Mouse (Mus musculus): ENCODE measurements around the gene Gucd1.

DNA sequence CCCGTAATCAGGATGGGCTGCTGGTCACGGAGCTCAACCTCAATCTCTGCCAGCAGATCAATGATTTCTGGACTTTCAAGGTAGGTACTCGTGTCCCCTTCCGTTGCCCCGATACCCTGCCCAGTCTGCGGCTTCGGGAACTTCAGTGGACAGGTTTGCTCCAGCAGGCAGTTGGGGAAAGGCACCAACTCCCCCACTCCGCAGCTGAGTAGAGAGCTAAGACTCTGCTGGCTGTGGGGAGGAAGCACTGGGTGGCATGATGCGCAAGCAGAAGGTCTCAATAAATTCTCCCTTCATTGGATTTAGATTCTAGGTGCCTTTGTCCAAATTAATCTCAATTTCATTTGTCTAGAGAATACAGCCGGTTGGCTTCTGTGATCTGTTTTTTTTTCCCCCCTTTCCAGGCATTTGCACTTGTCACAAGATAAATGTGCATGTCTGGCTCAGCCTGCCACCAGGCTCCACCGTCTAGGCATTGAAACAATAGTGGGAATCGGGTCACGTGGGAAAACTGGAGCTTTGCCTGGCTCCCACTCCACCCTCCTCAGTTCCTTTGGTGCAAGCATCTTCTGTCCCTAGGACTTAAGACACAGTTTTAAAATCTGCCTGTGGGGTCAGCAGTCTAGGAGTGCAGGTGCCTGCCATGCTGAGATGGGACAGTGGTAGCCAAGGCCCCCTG is 79.5 kb downstream of the Gucd1 start:
- TF ChIP-seq POLR2A (IDR thresholded peaks at IDR 0.05; ENCODE audit: borderline replicate concordance, extremely low read depth, low read depth, low read length) = no peak
- TF ChIP-seq CTCF (IDR thresholded peaks at IDR 0.05; ENCODE audit: insufficient read depth, low read length) = no peak
